Comparison of ENCODE assay signal across 9 mouse cellular contexts in the genomic region with DNA sequence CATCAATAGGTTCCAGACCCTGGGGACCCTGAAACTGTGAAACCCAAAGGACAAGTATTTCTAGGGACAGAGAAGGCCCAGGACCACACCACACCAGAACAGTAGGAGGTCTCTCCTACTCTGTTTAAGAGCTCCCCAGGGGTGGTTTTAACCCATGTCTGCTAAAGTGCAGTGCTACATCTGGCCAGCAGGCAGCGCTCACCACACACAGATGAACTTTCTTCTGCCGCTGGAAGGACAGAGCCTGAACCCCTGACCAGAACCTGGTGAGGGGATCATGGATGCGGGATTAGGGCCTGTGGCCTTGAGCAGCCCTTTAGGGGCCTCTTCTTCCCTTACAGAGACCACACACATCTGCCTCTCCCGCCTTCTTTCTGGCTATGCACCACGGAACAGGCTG. TPM values are rescaled to one million over a fixed set of nuclear protein-coding genes. Genes with fewer than 3 reads are reported as not detected.
DNase-seq lines count a peak whose midpoint lies in the region; ATAC-seq lines count a peak whose summit lies in the region.
"Had no signal": no experiment of that assay in that cellular context is flagged by ENCODE, and none has a peak within 500 bp of the region (broad histone marks: within the 10 kb centered on the region; RNA-seq: fewer than 3 reads in every experiment).

No protein-coding gene starts in this region.

- intact Hi-C loops in heart, postnatal 25 days (cut with DNase I), result loop anchor here (1.0 to 5.0 kb wide), 2 partner anchors 121 to 249 kb away; no protein-coding TSS in a partner anchor

- no peaks in the 10 kb centered on the region for H3K36me3 ChIP-seq in embryonic facial prominence, embryonic 10.5 days (replicated peaks)
- no peaks in the 10 kb centered on the region for H3K36me3 ChIP-seq in midbrain, embryonic 11.5 days (ENCODE audit: control insufficient read depth, insufficient read depth, low read length)
- H3K36me3 ChIP-seq: lung, embryonic 15.5 days had no signal

- WGBS in embryonic facial prominence, embryonic 10.5 days, result 19% methylated on average over 5 of the region's 5 CpGs
- 5% methylated on average over 5 of the region's 5 CpGs for WGBS in midbrain, embryonic 11.5 days

- H3K4me2 ChIP-seq in midbrain, embryonic 11.5 days, result no peak overlapping the region
- H3K4me2 ChIP-seq: lung, embryonic 15.5 days had no signal

- H3K9me3 ChIP-seq in embryonic facial prominence, embryonic 10.5 days, result no peaks in the 10 kb centered on the region
- no peaks in the 10 kb centered on the region for H3K9me3 ChIP-seq in midbrain, embryonic 11.5 days (ENCODE audit: control insufficient read depth, low read length)
- H3K9me3 ChIP-seq: lung, embryonic 15.5 days had no signal

- no peak overlapping the region for H3K27ac ChIP-seq in embryonic facial prominence, embryonic 10.5 days (replicated peaks)
- no peak overlapping the region for H3K27ac ChIP-seq in midbrain, embryonic 11.5 days (ENCODE audit: low read depth, low read length)
- H3K27ac ChIP-seq: lung, embryonic 15.5 days had no signal

- ATAC-seq in cerebellum, adult (ENCODE audit: insufficient number of reproducible peaks, low FRiP score, low TSS enrichment), result no peak
- ATAC-seq in midbrain, embryonic 11.5 days (ENCODE audit: low FRiP score), result peak; percentile 44

- H3K27me3 ChIP-seq in embryonic facial prominence, embryonic 10.5 days (replicated peaks; ENCODE audit: low read depth, poor library complexity, severe bottlenecking), result peaks cover 22% of the 10 kb centered on the region
- H3K27me3 ChIP-seq in midbrain, embryonic 11.5 days (ENCODE audit: control insufficient read depth, insufficient read depth, low read length), result no peaks in the 10 kb centered on the region

- H3K4me3 ChIP-seq in embryonic facial prominence, embryonic 10.5 days, result no peak overlapping the region
- H3K4me3 ChIP-seq in midbrain, embryonic 11.5 days (ENCODE audit: low read depth, low read length), result no peak overlapping the region
- H3K4me3 ChIP-seq: lung, embryonic 15.5 days had no signal

- no peak overlapping the region for H3K9ac ChIP-seq in midbrain, embryonic 11.5 days (ENCODE audit: low read length)
- H3K9ac ChIP-seq: lung, embryonic 15.5 days had no signal

- H3K4me1 ChIP-seq in embryonic facial prominence, embryonic 10.5 days, result no peaks in the 10 kb centered on the region
- no peaks in the 10 kb centered on the region for H3K4me1 ChIP-seq in midbrain, embryonic 11.5 days (ENCODE audit: control insufficient read depth, insufficient read depth, low read length)

- DNase-seq in cerebellum, adult 11 months, result peak; percentile 51
- peak; percentile 86 for DNase-seq in adrenal gland, postnatal 10 days
- peak; percentile 77 for DNase-seq in embryonic facial prominence, embryonic 10.5 days (ENCODE audit: low spot score)
- DNase-seq in heart, postnatal 25 days (ENCODE audit: low spot score), result peak; percentile 36
- DNase-seq in left cerebral cortex, adult 11 months (ENCODE audit: low spot score), result peak; percentile 67
- peak; percentile 98 for DNase-seq in midbrain, embryonic 11.5 days (ENCODE audit: low spot score, missing footprints)
- peak; percentile 54 to 59 for DNase-seq in right cerebral cortex, postnatal 36 days (ENCODE audit: low spot score in 2 of 2)

RNA-seq across cellular contexts. Expression of a gene that starts 26.6 kb away (rescaled TPM):
- 1 to 10 TPM; 7.0 to 9.9 TPM for total RNA-seq in adrenal gland, postnatal 10 days (2021)
- 3.8 and 5.8 TPM in 2 replicates for polyA plus RNA-seq in embryonic facial prominence, embryonic 10.5 days (2016; fragmentation: Nextera tagmentation; extraction: Ambion mirVana)
- total RNA-seq in heart, postnatal 25 days (2021), result 1 to 10 TPM; 5.5 to 5.8 TPM
- polyA plus RNA-seq in midbrain, embryonic 11.5 days (2014; fragmentation: Nextera tagmentation; extraction: Ambion mirVana), result 2.0 and 2.7 TPM in 2 replicates

RNA-seq across cellular contexts. Expression of a gene that starts 50.8 kb away (rescaled TPM):
- 10 to 100 TPM; 21.3 to 27.1 TPM for total RNA-seq in adrenal gland, postnatal 10 days (2021)
- 5.0 and 7.7 TPM in 2 replicates for polyA plus RNA-seq in embryonic facial prominence, embryonic 10.5 days (2016; fragmentation: Nextera tagmentation; extraction: Ambion mirVana)
- total RNA-seq in heart, postnatal 25 days (2021), result 1 to 10 TPM; 5.1 to 5.6 TPM
- 4.3 and 8.5 TPM in 2 replicates for polyA plus RNA-seq in midbrain, embryonic 11.5 days (2014; fragmentation: Nextera tagmentation; extraction: Ambion mirVana)

Comparison
In these comparisons a context has a peak if more than half of its experiments do, and no peak if none do; other contexts are left out.
1. DNase-seq: peak in every context shown above with its lines; median percentile 98 in midbrain, embryonic 11.5 days; 86 in adrenal gland, postnatal 10 days; 77 in embryonic facial prominence, embryonic 10.5 days; 67 in left cerebral cortex, adult 11 months; 56 in right cerebral cortex, postnatal 36 days; 51 in cerebellum, adult 11 months; 36 in heart, postnatal 25 days.